Mouse (Mus musculus): ENCODE measurements around the gene Usp30. TPM values are rescaled to one million over a fixed set of nuclear protein-coding genes. Genes with fewer than 3 reads are reported as not detected.

Usp30 gene
- polyA plus RNA-seq, 1 experiment from 2014 or later = 5.0 TPM

DNA sequence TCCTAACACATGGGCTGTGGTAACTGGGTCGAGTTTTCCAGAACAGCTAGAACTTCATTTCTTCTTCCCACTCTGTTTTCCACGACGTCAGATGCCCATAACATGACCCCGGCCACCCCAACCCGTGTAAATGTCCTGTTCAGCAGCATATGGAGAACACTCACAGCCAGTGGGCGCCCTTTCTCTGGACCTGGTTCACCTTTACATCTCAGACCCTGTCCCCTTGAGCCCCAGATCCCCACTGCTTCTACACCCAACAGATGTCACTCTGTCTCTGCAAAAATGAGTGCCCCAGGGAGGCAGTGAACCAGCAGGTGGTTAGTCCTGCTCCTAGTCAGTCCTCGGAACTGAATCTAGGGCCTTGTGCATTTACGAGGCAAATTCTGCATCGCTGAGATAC is 2.7 kb downstream of the Usp30 start:
- H3K4me2 ChIP-seq = no peak overlapping the region
- H3K4me3 ChIP-seq = no peak overlapping the region
- H3K9ac ChIP-seq = no peak overlapping the region
- H3K9me3 ChIP-seq (replicated peaks) = no peaks in the 10 kb centered on the region
- no peak overlapping the region for H3K27ac ChIP-seq
- no peaks in the 10 kb centered on the region for H3K27me3 ChIP-seq (replicated peaks)
- H3K4me1 ChIP-seq = no peaks in the 10 kb centered on the region
- WGBS (ENCODE audit: insufficient replicate concordance) = 52% methylated on average over 9 of the region's 9 CpGs
- H3K36me3 ChIP-seq = no peaks in the 10 kb centered on the region
- no peak for ATAC-seq

DNA sequence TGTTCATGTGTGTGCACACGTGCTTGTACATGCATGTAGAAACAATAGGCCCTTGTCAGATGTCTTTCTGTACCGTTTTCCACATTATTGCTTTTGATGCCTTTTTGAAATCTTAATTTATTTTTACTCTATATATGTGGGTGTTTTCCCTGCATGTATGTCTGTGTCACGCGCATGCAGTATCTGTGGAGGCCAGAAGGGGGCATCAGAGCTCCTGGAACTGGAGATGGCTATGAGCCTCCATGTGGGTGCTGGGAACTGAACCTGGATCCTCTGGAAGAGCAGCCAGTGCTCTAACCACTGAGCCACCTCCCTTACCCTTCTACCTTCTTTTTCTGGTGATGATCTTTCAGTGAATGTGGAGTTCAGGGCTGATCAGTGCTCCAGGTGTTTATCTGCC is 5.6 kb downstream of the Usp30 start:
- 71% methylated on average over 4 of the region's 4 CpGs for WGBS (ENCODE audit: insufficient replicate concordance)
- H3K27ac ChIP-seq = no peak overlapping the region
- no peaks in the 10 kb centered on the region for H3K36me3 ChIP-seq
- H3K9me3 ChIP-seq (replicated peaks) = no peaks in the 10 kb centered on the region
- no peak for ATAC-seq
- H3K4me2 ChIP-seq = no peak overlapping the region
- no peaks in the 10 kb centered on the region for H3K27me3 ChIP-seq (replicated peaks)
- H3K4me1 ChIP-seq = no peaks in the 10 kb centered on the region
- no peak overlapping the region for H3K4me3 ChIP-seq
- H3K9ac ChIP-seq = no peak overlapping the region

DNA sequence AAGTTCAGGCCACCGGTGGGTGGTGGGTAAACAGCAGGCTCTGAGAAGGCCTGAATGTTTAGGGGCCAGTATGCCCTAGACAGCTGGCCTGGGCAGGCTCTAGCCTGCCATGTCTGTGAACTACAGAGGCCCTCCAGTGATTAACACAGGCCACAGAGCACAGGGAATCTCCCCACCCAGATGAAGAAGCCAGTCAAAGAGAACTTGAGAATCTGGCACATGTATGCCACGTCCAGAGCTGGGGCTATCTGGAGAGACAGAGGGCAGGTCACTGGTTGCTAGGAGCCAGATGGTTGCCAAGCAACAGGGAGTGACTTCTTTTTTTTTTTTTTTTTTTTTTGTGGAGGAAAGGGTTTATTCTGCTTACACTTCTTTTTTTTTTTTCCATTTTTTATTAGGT is 7.0 kb downstream of the Usp30 start:
- WGBS (ENCODE audit: insufficient replicate concordance) = 57% methylated on average over 2 of the region's 2 CpGs
- Histone ChIP-seq H3K4me1 (no peaks in the 10 kb centered on the region), H3K27me3 (replicated peaks) (no peaks in the 10 kb centered on the region), H3K9me3 (replicated peaks) (no peaks in the 10 kb centered on the region), H3K4me3 (no peak overlapping the region), H3K4me2 (no peak overlapping the region), H3K27ac (no peak overlapping the region), H3K36me3 (no peaks in the 10 kb centered on the region), H3K9ac (no peak overlapping the region)
- no peak for ATAC-seq

DNA sequence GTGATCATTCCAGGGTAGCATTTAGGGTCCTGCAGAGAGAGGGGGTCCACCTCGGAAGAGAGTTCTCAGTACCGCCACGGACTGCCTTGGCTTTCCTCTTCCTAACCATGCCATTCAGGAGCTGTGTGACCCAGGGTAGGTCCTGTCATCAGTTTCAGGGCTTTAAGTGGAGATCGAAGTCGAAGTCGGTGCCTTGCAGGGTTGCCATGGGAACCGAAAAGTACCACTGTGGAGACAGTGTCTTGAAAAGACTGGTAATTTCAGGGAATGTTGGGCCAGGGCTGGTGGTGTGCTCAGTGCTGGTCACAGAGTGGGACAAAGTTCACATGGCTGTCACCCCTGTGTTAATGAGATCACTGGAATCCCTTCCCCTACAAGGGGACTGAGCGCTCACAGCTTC is 11.7 kb downstream of the Usp30 start:
- H3K9me3 ChIP-seq (replicated peaks) = no peaks in the 10 kb centered on the region
- WGBS (ENCODE audit: insufficient replicate concordance) = 64% methylated on average over 8 of the region's 8 CpGs
- ATAC-seq = no peak
- H3K9ac ChIP-seq = no peak overlapping the region
- H3K4me3 ChIP-seq = no peak overlapping the region
- no peak overlapping the region for H3K4me2 ChIP-seq
- no peaks in the 10 kb centered on the region for H3K27me3 ChIP-seq (replicated peaks)
- H3K4me1 ChIP-seq = no peaks in the 10 kb centered on the region
- H3K27ac ChIP-seq = no peak overlapping the region
- H3K36me3 ChIP-seq = no peaks in the 10 kb centered on the region

DNA sequence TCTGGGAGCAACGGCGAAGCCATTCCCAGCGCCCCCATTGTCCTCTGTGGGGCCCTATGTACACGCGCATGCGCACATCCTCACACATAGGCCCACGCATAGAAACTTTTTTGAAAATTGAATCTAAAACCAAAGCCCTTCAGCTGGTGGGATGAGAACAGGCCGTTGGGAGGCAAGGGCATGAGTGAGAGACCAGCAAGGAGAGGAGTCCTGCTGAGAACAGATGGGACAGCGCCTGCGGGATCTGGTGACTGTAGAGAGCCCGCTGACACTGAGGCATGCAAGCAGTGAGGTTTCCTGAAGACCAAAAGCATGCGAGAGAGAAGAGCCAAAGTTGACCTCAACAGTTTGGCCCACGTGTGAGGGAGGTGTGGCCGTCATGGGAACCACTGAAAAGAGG is 20.2 kb downstream of the Usp30 start:
- no peak overlapping the region for H3K4me3 ChIP-seq
- no peak for ATAC-seq
- peaks cover 28% of the 10 kb centered on the region for H3K27me3 ChIP-seq (replicated peaks)
- no peaks in the 10 kb centered on the region for H3K4me1 ChIP-seq
- H3K9ac ChIP-seq = no peak overlapping the region
- 62% methylated on average over 14 of the region's 14 CpGs for WGBS (ENCODE audit: insufficient replicate concordance)
- H3K36me3 ChIP-seq = no peaks in the 10 kb centered on the region
- no peak overlapping the region for H3K4me2 ChIP-seq
- no peaks in the 10 kb centered on the region for H3K9me3 ChIP-seq (replicated peaks)
- H3K27ac ChIP-seq = no peak overlapping the region

- no peak overlapping the region for H3K4me2 ChIP-seq
- H3K9ac ChIP-seq = no peak overlapping the region
- H3K9me3 ChIP-seq (replicated peaks) = no peaks in the 10 kb centered on the region
- H3K4me3 ChIP-seq = no peak overlapping the region
- H3K27ac ChIP-seq = no peak overlapping the region
- peaks cover 52% of the 10 kb centered on the region for H3K27me3 ChIP-seq (replicated peaks)
- H3K4me1 ChIP-seq = peaks cover 5% of the 10 kb centered on the region; the same call in 1 of the 2 replicates
- no peak for ATAC-seq
- H3K36me3 ChIP-seq = no peaks in the 10 kb centered on the region
- WGBS (ENCODE audit: insufficient replicate concordance) = 55% methylated on average over 12 of the region's 12 CpGs
Observed at GRCm38 (mm10) chr5:114087875-114088480, 22.7 kb downstream of the Usp30 start.

DNA sequence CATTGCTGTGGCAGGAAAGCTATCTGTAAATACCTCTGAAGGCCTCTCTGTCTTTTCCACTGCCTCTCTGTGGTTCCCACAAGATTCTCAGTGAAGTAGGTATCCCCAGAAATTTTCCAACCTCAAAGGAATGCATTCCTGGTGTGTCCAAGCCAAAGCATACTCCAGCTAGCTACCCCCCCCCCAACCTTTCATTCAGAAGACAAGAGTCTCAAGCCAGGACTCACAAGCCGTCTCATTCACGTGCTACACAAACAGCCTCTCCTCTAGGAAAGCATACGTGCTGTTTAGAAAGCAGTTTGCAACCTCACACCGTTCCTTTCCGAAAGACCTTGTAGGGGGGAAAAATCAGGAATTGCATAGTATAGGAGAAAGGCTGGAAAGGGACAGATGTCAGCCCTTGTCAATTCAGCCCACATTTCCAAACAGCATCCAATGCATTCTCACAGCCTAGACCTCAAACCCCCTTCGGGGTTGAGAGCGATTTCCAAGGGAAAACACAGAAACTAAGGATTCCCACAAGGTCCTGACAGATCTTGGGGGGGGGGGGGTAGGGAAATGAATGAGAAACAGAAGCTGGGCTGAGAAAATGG is 25.3 kb downstream of the Usp30 start:
- no peaks in the 10 kb centered on the region for H3K36me3 ChIP-seq
- no peak overlapping the region for H3K9ac ChIP-seq
- H3K4me1 ChIP-seq = peaks cover 5% of the 10 kb centered on the region; the same call in 1 of the 2 replicates
- no peak overlapping the region for H3K4me3 ChIP-seq
- H3K27me3 ChIP-seq (replicated peaks) = peaks cover 64% of the 10 kb centered on the region
- no peak overlapping the region for H3K4me2 ChIP-seq
- no peaks in the 10 kb centered on the region for H3K9me3 ChIP-seq (replicated peaks)
- no peak overlapping the region for H3K27ac ChIP-seq
- no peak for ATAC-seq
- 25% methylated on average over 7 of the region's 7 CpGs for WGBS (ENCODE audit: insufficient replicate concordance)

DNA sequence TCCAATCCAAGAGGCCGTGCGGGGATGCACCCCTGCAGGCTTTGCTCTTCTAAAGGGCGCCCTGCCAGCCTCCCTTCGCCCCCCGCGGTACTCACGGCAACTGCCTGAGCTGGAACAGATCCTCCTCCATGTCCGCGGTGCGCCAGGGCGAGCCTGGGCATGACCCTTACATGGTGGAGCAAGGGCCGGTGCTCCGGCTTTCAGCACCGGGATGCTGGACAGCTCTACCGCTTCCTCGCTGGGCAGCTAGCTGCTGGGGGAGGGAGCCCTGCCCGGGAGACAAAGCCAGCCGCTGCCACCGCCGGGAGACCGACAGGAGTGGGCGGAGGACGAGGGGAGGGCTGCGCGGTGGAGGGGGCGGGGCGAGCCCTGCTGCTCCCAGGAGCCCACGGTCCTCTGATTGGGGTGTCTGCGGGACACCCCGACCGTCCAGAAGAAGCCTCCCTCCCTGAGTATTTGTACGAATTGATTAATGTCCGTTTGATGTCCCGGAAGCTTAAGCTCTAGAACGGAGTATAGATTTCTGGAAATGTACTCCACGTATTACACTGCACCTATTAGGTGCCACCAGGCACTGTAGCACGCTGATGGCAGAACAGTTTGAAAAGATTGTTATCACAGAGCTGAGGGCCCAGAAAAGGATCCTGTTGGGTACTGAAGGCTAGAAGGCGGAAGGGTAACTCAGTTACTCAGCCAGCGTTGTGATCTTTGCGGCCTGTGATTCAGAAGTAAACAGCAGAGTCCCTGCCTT is 26.0 kb downstream of the Usp30 start, which contains the start of gene Svop:
TSS of gene Svop (minus strand) at position 514 of the 751 bp plus-strand sequence.
- Histone ChIP-seq H3K4me2 (peak within 1 kb of the TSS; percentile 46), H3K36me3 (no peaks in the 10 kb centered on the region), H3K9me3 (replicated peaks) (no peaks in the 10 kb centered on the region), H3K4me3 (no peak within 1 kb of the TSS; the same call in 1 of the 2 replicates), H3K4me1 (peaks cover 5% of the 10 kb centered on the region; the same call in 1 of the 2 replicates), H3K9ac (no peak within 1 kb of the TSS), H3K27ac (no peak within 1 kb of the TSS), H3K27me3 (replicated peaks) (peaks cover 64% of the 10 kb centered on the region)
- WGBS (ENCODE audit: insufficient replicate concordance) = 3% methylated on average over 40 of the region's 40 CpGs
- ATAC-seq = no peak

GRCm38 (mm10) chr5:114099709-114100389 is 34.6 kb downstream of the Usp30 start:
- peaks cover 14% of the 10 kb centered on the region; the same call in 1 of the 2 replicates for H3K27me3 ChIP-seq (replicated peaks)
- peak overlapping the region; percentile 83 for H3K9ac ChIP-seq
- H3K4me1 ChIP-seq = peaks cover 19% of the 10 kb centered on the region
- 8% methylated on average over 37 of the region's 37 CpGs for WGBS (ENCODE audit: insufficient replicate concordance)
- peak; percentile 84 for ATAC-seq
- H3K4me3 ChIP-seq = peak overlapping the region; percentile 78
- 0 out of 2 replicates have a peak overlapping the region, but pooled peaks have one; percentile 17 for H3K27ac ChIP-seq
- H3K4me2 ChIP-seq = peak overlapping the region; percentile 79
- H3K36me3 ChIP-seq = peaks cover 22% of the 10 kb centered on the region
- H3K9me3 ChIP-seq (replicated peaks) = no peaks in the 10 kb centered on the region

DNA sequence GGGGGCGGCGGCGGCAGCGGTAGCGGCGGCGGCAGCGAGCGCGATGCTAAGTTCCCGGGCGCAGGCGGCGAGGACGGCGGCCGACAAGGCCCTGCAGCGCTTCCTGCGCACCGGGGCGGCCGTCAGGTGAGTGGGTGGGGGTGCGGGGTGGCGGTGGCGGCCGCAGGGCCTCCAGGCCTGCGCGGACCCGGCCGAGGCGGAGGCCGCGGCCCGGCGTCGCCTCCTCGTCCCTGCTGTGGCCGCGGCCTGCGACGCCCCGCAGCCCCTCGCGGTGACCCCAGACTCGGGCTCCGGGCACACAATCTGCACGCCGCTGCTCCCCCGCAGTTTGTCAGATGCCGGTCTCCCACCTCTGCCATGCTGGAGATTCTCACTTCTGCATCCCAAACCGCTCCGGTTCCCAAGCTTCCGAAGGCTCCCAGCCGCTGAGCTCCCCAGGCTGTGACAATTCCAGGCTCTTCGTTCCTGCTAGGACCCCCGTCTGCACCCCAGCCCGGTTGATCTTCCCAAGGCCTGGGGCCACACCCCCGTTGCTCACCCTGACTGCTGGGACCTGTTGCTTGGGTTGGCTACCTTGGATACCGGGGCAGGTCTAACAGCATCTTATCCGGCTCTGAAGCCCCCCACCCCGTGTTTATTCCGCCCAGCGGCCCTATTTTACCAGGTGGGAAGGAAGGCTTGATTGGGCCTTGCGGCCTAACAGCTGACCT is 35.3 kb downstream of the Usp30 start:
- Histone ChIP-seq H3K9ac (peak overlapping the region; percentile 83), H3K4me3 (peak overlapping the region; percentile 78), H3K4me1 (peaks cover 19% of the 10 kb centered on the region), H3K4me2 (peak overlapping the region; percentile 79), H3K27me3 (replicated peaks) (peaks cover 14% of the 10 kb centered on the region; the same call in 1 of the 2 replicates), H3K9me3 (replicated peaks) (no peaks in the 10 kb centered on the region), H3K36me3 (peaks cover 28% of the 10 kb centered on the region), H3K27ac (0 out of 2 replicates have a peak overlapping the region, but pooled peaks have one; percentile 17)
- peak; percentile 66 for ATAC-seq
- 4% methylated on average over 43 of the region's 64 CpGs for WGBS (ENCODE audit: insufficient replicate concordance)

DNA sequence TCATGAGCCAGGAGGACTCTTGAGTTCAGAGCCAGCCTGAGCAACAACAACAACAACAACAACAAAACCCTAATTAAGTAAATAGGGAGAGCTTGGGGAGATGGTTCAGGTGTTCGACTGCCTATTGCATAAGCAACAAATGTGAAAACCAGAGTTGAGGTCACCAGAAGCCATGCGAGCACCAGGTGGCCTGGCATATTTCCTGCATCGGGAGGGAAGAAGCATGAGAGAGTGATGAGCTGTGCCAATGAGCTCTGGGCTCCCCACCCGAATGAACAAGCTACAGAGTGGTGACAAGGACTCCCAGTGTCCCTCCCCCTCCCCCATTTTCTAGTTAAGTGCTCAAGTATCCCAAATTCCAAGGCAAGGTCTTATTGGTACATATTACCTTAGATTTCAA is 36.6 kb downstream of the Usp30 start:
- no peak for ATAC-seq
- Histone ChIP-seq H3K9ac (no peak overlapping the region), H3K4me2 (no peak overlapping the region), H3K4me3 (no peak overlapping the region), H3K27me3 (replicated peaks) (peaks cover 14% of the 10 kb centered on the region; the same call in 1 of the 2 replicates), H3K36me3 (peaks cover 40% of the 10 kb centered on the region), H3K27ac (no peak overlapping the region), H3K9me3 (replicated peaks) (no peaks in the 10 kb centered on the region), H3K4me1 (peaks cover 19% of the 10 kb centered on the region)
- WGBS (ENCODE audit: insufficient replicate concordance) = 76% methylated on average over 4 of the region's 4 CpGs
